8 mouse cellular contexts compared by ENCODE assay signal in the genomic region with DNA sequence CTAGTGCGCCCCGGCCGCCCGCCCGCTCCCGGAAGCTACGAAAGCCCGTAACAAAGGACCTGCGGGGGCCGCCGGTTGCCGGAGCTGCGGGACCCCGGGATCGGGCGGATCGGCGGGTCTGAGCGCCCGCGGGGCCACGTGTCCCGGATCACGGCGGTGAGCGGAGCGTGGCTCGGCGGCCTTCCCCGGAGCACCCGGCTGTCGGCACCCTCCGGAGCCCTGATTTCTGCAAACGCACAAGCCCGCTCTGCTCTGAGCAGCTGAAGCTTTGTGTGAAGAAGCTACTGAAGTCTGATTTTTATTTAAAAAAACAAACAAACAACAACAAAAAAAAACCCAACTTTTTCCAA. TPM values are rescaled to one million over a fixed set of nuclear protein-coding genes. Genes with fewer than 3 reads are reported as not detected.
A peak's percentile ranks its signal among the peaks of the same experiment; 100 is the strongest.
DNase-seq lines count a peak whose midpoint lies in the region; ATAC-seq and TF ChIP-seq lines count a peak whose summit lies in the region.

No protein-coding gene starts in this region.

- under 1% methylated on average over 35 of the region's 35 CpGs for WGBS in heart, adult 2 months
- WGBS in forebrain, embryonic 15.5 days: under 1% methylated on average over 35 of the region's 35 CpGs
- WGBS in liver, embryonic 16.5 days (ENCODE audit: insufficient replicate concordance): under 1% methylated on average over 35 of the region's 35 CpGs

- intact Hi-C loops in heart, adult 2 months (cut with DNase I): loop anchor here (5.0 to 10.0 kb wide), 4 partner anchors 399 to 1909 kb away; partner anchors contain the start of genes Cog6 and Ufm1

- H3K4me3 ChIP-seq in heart, adult 2 months: peak overlapping the region; percentile 92
- peak overlapping the region; percentile 96 for H3K4me3 ChIP-seq in E14TG2a.4 (replicated peaks; ENCODE audit: low read length)
- peak overlapping the region; percentile 98 for H3K4me3 ChIP-seq in forebrain, embryonic 15.5 days
- H3K4me3 ChIP-seq in liver, embryonic 16.5 days (ENCODE audit: low read depth, low read length): peak overlapping the region; percentile 79

- TF ChIP-seq EP300 in heart, adult 2 months (IDR thresholded peaks at IDR 0.05; ENCODE audit: insufficient read depth, low read depth, low read length): no peak

- no peaks in the 10 kb centered on the region for H3K9me3 ChIP-seq in E14TG2a.4 (ENCODE audit: low read length)
- H3K9me3 ChIP-seq in forebrain, embryonic 15.5 days: no peaks in the 10 kb centered on the region
- no peaks in the 10 kb centered on the region for H3K9me3 ChIP-seq in liver, embryonic 16.5 days (replicated peaks; ENCODE audit: control insufficient read depth, low read length)

- peaks cover 7% of the 10 kb centered on the region for H3K4me1 ChIP-seq in heart, adult 2 months (ENCODE audit: control insufficient read depth, insufficient read depth, low read length)
- H3K4me1 ChIP-seq in E14TG2a.4 (replicated peaks; ENCODE audit: low read depth, low read length): peaks cover 70% of the 10 kb centered on the region
- peaks cover 52% of the 10 kb centered on the region for H3K4me1 ChIP-seq in forebrain, embryonic 15.5 days
- peaks cover 19% of the 10 kb centered on the region for H3K4me1 ChIP-seq in liver, embryonic 16.5 days (ENCODE audit: control insufficient read depth, low read depth, low read length)

- no peak for DNase-seq in heart, adult 2 months
- DNase-seq in heart, adult 18-20 months: no peak
- no peak for DNase-seq in layer of hippocampus, adult 11-12 months (ENCODE audit: low spot score)
- DNase-seq in cerebellum, postnatal 4 days (ENCODE audit: low spot score in 2 of 2): no peak
- no peak for DNase-seq in gastrocnemius, adult 8-10 months (ENCODE audit: low spot score in 2 of 2)

- peak overlapping the region; percentile 84 for H3K27ac ChIP-seq in heart, adult 2 months
- H3K27ac ChIP-seq in forebrain, embryonic 15.5 days (replicated peaks): peak overlapping the region; percentile 95
- peak overlapping the region; percentile 70 for H3K27ac ChIP-seq in liver, embryonic 16.5 days (ENCODE audit: low read length)

- peak; percentile 79 for ATAC-seq in forebrain, embryonic 15.5 days (replicated peaks)
- ATAC-seq in liver, embryonic 16.5 days (ENCODE audit: low read depth): no peak; the same call in 1 of the 2 replicates

- TF ChIP-seq CTCF in heart, adult 2 months (IDR thresholded peaks at IDR 0.05): no peak
- no peak for TF ChIP-seq CTCF in E14TG2a.4 (conservative IDR thresholded peaks at IDR 0.05; ENCODE audit: low read length)

- peaks cover 29% of the 10 kb centered on the region for H3K36me3 ChIP-seq in heart, adult 2 months (ENCODE audit: control insufficient read depth, insufficient read depth, low read length)
- H3K36me3 ChIP-seq in E14TG2a.4 (ENCODE audit: insufficient read depth, low read length): peaks cover 46% of the 10 kb centered on the region
- peaks cover 6% of the 10 kb centered on the region; the same call in 1 of the 2 replicates for H3K36me3 ChIP-seq in forebrain, embryonic 15.5 days
- peaks cover 3% of the 10 kb centered on the region; the same call in 1 of the 2 replicates for H3K36me3 ChIP-seq in liver, embryonic 16.5 days (ENCODE audit: control insufficient read depth, insufficient read depth)

- peaks cover 9% of the 10 kb centered on the region for H3K79me2 ChIP-seq in heart, adult 2 months (replicated peaks; ENCODE audit: control insufficient read depth, insufficient read depth, low read length)

- TF ChIP-seq POLR2A in heart, adult 2 months (IDR thresholded peaks at IDR 0.05; ENCODE audit: insufficient read depth, low read depth, low read length): no peak

- H3K9ac ChIP-seq in heart, adult 2 months (ENCODE audit: low read depth, low read length): peak overlapping the region; percentile 96
- H3K9ac ChIP-seq in forebrain, embryonic 15.5 days (replicated peaks): peak overlapping the region; percentile 95
- H3K9ac ChIP-seq in liver, embryonic 16.5 days (ENCODE audit: low read depth, low read length): peak overlapping the region; percentile 83

- H3K27me3 ChIP-seq in heart, adult 2 months (ENCODE audit: control insufficient read depth, insufficient read depth, low read length): no peaks in the 10 kb centered on the region
- H3K27me3 ChIP-seq in E14TG2a.4 (ENCODE audit: insufficient read depth, low read length): no peaks in the 10 kb centered on the region
- H3K27me3 ChIP-seq in forebrain, embryonic 15.5 days: no peaks in the 10 kb centered on the region
- H3K27me3 ChIP-seq in liver, embryonic 16.5 days (ENCODE audit: control insufficient read depth, insufficient read depth, low read depth, low read length): no peaks in the 10 kb centered on the region

- H3K4me2 ChIP-seq in forebrain, embryonic 15.5 days (replicated peaks): peak overlapping the region; percentile 68
- peak overlapping the region; percentile 78 for H3K4me2 ChIP-seq in liver, embryonic 16.5 days (ENCODE audit: low read depth, low read length)

RNA-seq across cellular contexts. Expression of gene Proser1, which starts 0.3 kb away (rescaled TPM):
- 1 to 10 TPM; 7.2 to 7.9 TPM for total RNA-seq in heart, adult 2 months (2021)
- 10.3 and 14.4 TPM in 2 replicates for polyA plus RNA-seq in heart, adult 2 months (2012; rRNA removed)
- 1 to 10 TPM; 5.8 to 7.4 TPM for total RNA-seq in heart, adult 18-20 months (2021)
- polyA plus RNA-seq in forebrain, embryonic 15.5 days (2015; fragmentation: Nextera tagmentation; extraction: Ambion mirVana): 29.4 and 31.6 TPM in 2 replicates
- polyA plus RNA-seq in liver, embryonic 16.5 days (2015; fragmentation: Nextera tagmentation; extraction: Ambion mirVana): 3.1 and 4.3 TPM in 2 replicates
- total RNA-seq in gastrocnemius, adult 8-10 months (2022): 1 to 10 TPM; 4.1 to 6.6 (median 5.1) TPM

RNA-seq across cellular contexts. Expression of gene Nhlrc3, which starts 0.6 kb away (rescaled TPM):
- 1 to 10 TPM; 5.0 to 5.2 TPM for total RNA-seq in heart, adult 2 months (2021)
- polyA plus RNA-seq in heart, adult 2 months (2012; rRNA removed): 3.8 and 6.3 TPM in 2 replicates
- total RNA-seq in heart, adult 18-20 months (2021): 1 to 10 TPM; 4.5 to 4.8 TPM
- polyA plus RNA-seq in forebrain, embryonic 15.5 days (2015; fragmentation: Nextera tagmentation; extraction: Ambion mirVana): 9.7 and 9.8 TPM in 2 replicates
- polyA plus RNA-seq in liver, embryonic 16.5 days (2015; fragmentation: Nextera tagmentation; extraction: Ambion mirVana): 6.2 and 6.4 TPM in 2 replicates
- total RNA-seq in gastrocnemius, adult 8-10 months (2022): 1 to 10 TPM; 1.5 to 2.9 (median 2.4) TPM

RNA-seq across cellular contexts. Expression of gene Stoml3, which starts 24.7 kb away (rescaled TPM):
- not detected for total RNA-seq in heart, adult 2 months (2021)
- polyA plus RNA-seq in heart, adult 2 months (2012; rRNA removed): not detected in 2 replicates
- total RNA-seq in heart, adult 18-20 months (2021): not detected
- not detected in 2 replicates for polyA plus RNA-seq in forebrain, embryonic 15.5 days (2015; fragmentation: Nextera tagmentation; extraction: Ambion mirVana)
- not detected in 2 replicates for polyA plus RNA-seq in liver, embryonic 16.5 days (2015; fragmentation: Nextera tagmentation; extraction: Ambion mirVana)
- not detected for total RNA-seq in gastrocnemius, adult 8-10 months (2022)
